Comparison of ENCODE assay signal across 8 mouse cellular contexts in the genomic region with DNA sequence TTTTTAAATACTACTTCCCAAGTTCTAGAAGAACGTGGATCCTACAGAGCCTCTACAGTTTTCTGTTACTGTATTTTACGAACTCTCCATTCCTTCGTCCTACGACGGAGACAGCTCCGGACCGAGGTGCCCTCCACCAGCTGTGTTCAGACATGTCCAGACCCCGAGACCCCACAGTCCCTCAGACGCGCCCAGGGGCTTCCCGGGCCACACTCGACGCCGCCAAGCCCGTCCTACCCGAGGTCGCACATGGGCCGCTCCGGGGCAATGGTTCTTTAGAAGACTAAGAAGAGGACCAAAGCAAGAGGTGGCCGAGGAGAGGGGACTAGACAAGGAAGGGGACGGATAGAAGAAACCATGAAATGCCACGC. TPM values are rescaled to one million over a fixed set of nuclear protein-coding genes. Genes with fewer than 3 reads are reported as not detected.
DNase-seq lines count a peak whose midpoint lies in the region; ATAC-seq and TF ChIP-seq lines count a peak whose summit lies in the region.

No protein-coding gene starts in this region.

- ATAC-seq in limb, embryonic 15.5 days (ENCODE audit: insufficient number of reproducible peaks, low FRiP score, low TSS enrichment, low read depth) = peak; percentile 9; the same call in 1 of the 2 replicates
- peak; percentile 25; the same call in 1 of the 2 replicates for ATAC-seq in stomach, embryonic 15.5 days (ENCODE audit: insufficient read depth, low FRiP score, low read depth)

- no peaks in the 10 kb centered on the region for H3K9me3 ChIP-seq in forebrain, embryonic 10.5 days
- H3K9me3 ChIP-seq in limb, embryonic 15.5 days = no peaks in the 10 kb centered on the region
- H3K9me3 ChIP-seq in stomach, embryonic 15.5 days = no peaks in the 10 kb centered on the region

- H3K4me3 ChIP-seq in spleen, adult 2 months (ENCODE audit: extremely low read depth, insufficient read depth, insufficient read length) = peak overlapping the region; percentile 77
- peak overlapping the region; percentile 89 for H3K4me3 ChIP-seq in forebrain, embryonic 10.5 days
- H3K4me3 ChIP-seq in limb, embryonic 15.5 days = peak overlapping the region; percentile 64
- peak overlapping the region; percentile 83 for H3K4me3 ChIP-seq in stomach, embryonic 15.5 days (replicated peaks)

- H3K27me3 ChIP-seq in spleen, adult 2 months (ENCODE audit: control insufficient read depth, insufficient read depth, low read length) = no peaks in the 10 kb centered on the region
- no peaks in the 10 kb centered on the region for H3K27me3 ChIP-seq in forebrain, embryonic 10.5 days (ENCODE audit: poor library complexity, severe bottlenecking)
- no peaks in the 10 kb centered on the region for H3K27me3 ChIP-seq in limb, embryonic 15.5 days
- no peaks in the 10 kb centered on the region for H3K27me3 ChIP-seq in stomach, embryonic 15.5 days (replicated peaks)

- peak overlapping the region; percentile 62 for H3K4me2 ChIP-seq in limb, embryonic 15.5 days
- H3K4me2 ChIP-seq in stomach, embryonic 15.5 days = peak overlapping the region; percentile 65

- peaks cover 3% of the 10 kb centered on the region; the same call in 1 of the 2 replicates for H3K36me3 ChIP-seq in spleen, adult 2 months (ENCODE audit: control insufficient read depth, insufficient read depth, low read length)
- peaks cover 41% of the 10 kb centered on the region for H3K36me3 ChIP-seq in forebrain, embryonic 10.5 days (replicated peaks)
- H3K36me3 ChIP-seq in limb, embryonic 15.5 days = peaks cover 23% of the 10 kb centered on the region; the same call in 1 of the 2 replicates
- no peaks in the 10 kb centered on the region for H3K36me3 ChIP-seq in stomach, embryonic 15.5 days

- H3K27ac ChIP-seq in spleen, adult 2 months (ENCODE audit: insufficient read depth, low read length) = peak overlapping the region; percentile 57
- peak overlapping the region; percentile 96 for H3K27ac ChIP-seq in forebrain, embryonic 10.5 days
- peak overlapping the region; percentile 71 for H3K27ac ChIP-seq in limb, embryonic 15.5 days
- peak overlapping the region; percentile 89; the same call in 1 of the 2 replicates for H3K27ac ChIP-seq in stomach, embryonic 15.5 days

- TF ChIP-seq POLR2A in spleen, adult 2 months (IDR thresholded peaks at IDR 0.05; ENCODE audit: low read depth, low read length) = no peak

- peaks cover 3% of the 10 kb centered on the region; the same call in 1 of the 2 replicates for H3K4me1 ChIP-seq in spleen, adult 2 months (ENCODE audit: control insufficient read depth, insufficient read depth, insufficient read length)
- H3K4me1 ChIP-seq in forebrain, embryonic 10.5 days = peaks cover 27% of the 10 kb centered on the region
- H3K4me1 ChIP-seq in limb, embryonic 15.5 days = peaks cover 14% of the 10 kb centered on the region
- H3K4me1 ChIP-seq in stomach, embryonic 15.5 days = peaks cover 14% of the 10 kb centered on the region

- peak overlapping the region; percentile 82 for H3K9ac ChIP-seq in limb, embryonic 15.5 days
- peak overlapping the region; percentile 82 for H3K9ac ChIP-seq in stomach, embryonic 15.5 days

- DNase-seq in spleen, adult 2 months (ENCODE audit: low read depth in 1 of 2, low spot score in 2 of 2) = no peak
- no peak for DNase-seq in spleen, postnatal 36 days (ENCODE audit: low spot score in 2 of 2)
- DNase-seq in forebrain, embryonic 10.5 days (ENCODE audit: extremely low spot score, low spot score) = no peak
- DNase-seq in ovary, postnatal 14 days (ENCODE audit: low spot score) = no peak
- DNase-seq in ovary, adult 18-20 months (ENCODE audit: low spot score) = no peak
- no peak for DNase-seq in adrenal gland, postnatal 4 days (ENCODE audit: low spot score in 2 of 2)

- WGBS in spleen, adult 2 months = under 1% methylated on average over 22 of the region's 22 CpGs
- under 1% methylated on average over 22 of the region's 22 CpGs for WGBS in forebrain, embryonic 10.5 days
- under 1% methylated on average over 22 of the region's 22 CpGs for WGBS in limb, embryonic 15.5 days
- WGBS in stomach, embryonic 15.5 days = under 1% methylated on average over 22 of the region's 22 CpGs

- no peak for TF ChIP-seq CTCF in spleen, adult 2 months (IDR thresholded peaks at IDR 0.05; ENCODE audit: extremely low read depth, insufficient read depth, insufficient read length, insufficient replicate concordance)

RNA-seq across cellular contexts. Expression of a gene that starts 0.4 kb away (rescaled TPM):
- polyA plus RNA-seq in spleen, adult 2 months (2012; rRNA removed) = 3.4 and 3.7 TPM in 2 replicates
- polyA plus RNA-seq in forebrain, embryonic 10.5 days (2016; fragmentation: Nextera tagmentation; extraction: Ambion mirVana) = 50.8 and 53.2 TPM in 2 replicates
- 24.5 and 25.0 TPM in 2 replicates for polyA plus RNA-seq in limb, embryonic 15.5 days (2015; fragmentation: Nextera tagmentation; extraction: Ambion mirVana)
- polyA plus RNA-seq in stomach, embryonic 15.5 days (2015; fragmentation: Nextera tagmentation; extraction: Ambion mirVana) = 19.7 and 20.3 TPM in 2 replicates
- total RNA-seq in adrenal gland, postnatal 4 days (2021) = 10 to 100 TPM; 15.6 to 16.6 TPM

RNA-seq across cellular contexts. Expression of a gene that starts 0.5 kb away (rescaled TPM):
- polyA plus RNA-seq in spleen, adult 2 months (2012; rRNA removed) = 0.83 and 0.94 TPM in 2 replicates
- polyA plus RNA-seq in forebrain, embryonic 10.5 days (2016; fragmentation: Nextera tagmentation; extraction: Ambion mirVana) = 42.6 and 44.9 TPM in 2 replicates
- polyA plus RNA-seq in limb, embryonic 15.5 days (2015; fragmentation: Nextera tagmentation; extraction: Ambion mirVana) = 22.7 and 22.8 TPM in 2 replicates
- polyA plus RNA-seq in stomach, embryonic 15.5 days (2015; fragmentation: Nextera tagmentation; extraction: Ambion mirVana) = 22.1 and 22.5 TPM in 2 replicates
- 10 to 100 TPM; 19.8 to 20.3 TPM for total RNA-seq in adrenal gland, postnatal 4 days (2021)

RNA-seq across cellular contexts. Expression of a gene that starts 40.7 kb away (rescaled TPM):
- polyA plus RNA-seq in spleen, adult 2 months (2012; rRNA removed) = 0.08 and 0.09 TPM in 2 replicates
- 0.11 TPM in 1 of 2 replicates, not detected in the other for polyA plus RNA-seq in forebrain, embryonic 10.5 days (2016; fragmentation: Nextera tagmentation; extraction: Ambion mirVana)
- 0.32 and 0.38 TPM in 2 replicates for polyA plus RNA-seq in limb, embryonic 15.5 days (2015; fragmentation: Nextera tagmentation; extraction: Ambion mirVana)
- polyA plus RNA-seq in stomach, embryonic 15.5 days (2015; fragmentation: Nextera tagmentation; extraction: Ambion mirVana) = 2.1 and 3.4 TPM in 2 replicates
- 10 to 100 TPM in 1 of 2 experiments, 1 to 10 TPM in 1; 4.0 to 16.9 TPM for total RNA-seq in adrenal gland, postnatal 4 days (2021)

Comparison
In these comparisons a context has a peak if more than half of its experiments do, and no peak if none do; other contexts are left out.
1. RNA of a gene that starts 0.5 kb away (polyA plus RNA-seq): 42.6 to 44.9 TPM in forebrain, embryonic 10.5 days, 22.7 to 22.8 TPM in limb, embryonic 15.5 days and 22.1 to 22.5 TPM in stomach, embryonic 15.5 days; 0.83 to 0.94 TPM in spleen, adult 2 months; every median in the first group is over 10 times any median in the second.
2. Peak in every context shown above with its lines, with median percentiles within 50 percentile points of each other: H3K27ac ChIP-seq and H3K4me3 ChIP-seq.